Mouse (Mus musculus): ENCODE data around the gene Gm20517. TPM values are rescaled to one million over a fixed set of nuclear protein-coding genes. Genes with fewer than 3 reads are reported as not detected.
"Not testable (repeated sequence)": the region's sequence is repeated elsewhere in the genome, so short reads cannot be mapped to it uniquely, and the experiment has no call there.

Gene Gm20517
- polyA plus RNA-seq, 1 experiment from 2014 or later: 1.3 TPM

- peak overlapping the region; percentile 99 for H3K4me2 ChIP-seq (ENCODE audit: low read length)
- peak overlapping the region; percentile 69 for H3K27ac ChIP-seq (ENCODE audit: low read length)
- WGBS: 0% methylated on average over 6 of the region's 9 CpGs
- H3K36me3 ChIP-seq (ENCODE audit: control insufficient read depth, insufficient read depth, low read length): no peaks in the 10 kb centered on the region
- no peaks in the 10 kb centered on the region for H3K9me3 ChIP-seq (replicated peaks; ENCODE audit: control insufficient read depth, low read length, poor library complexity, severe bottlenecking)
- no peaks in the 10 kb centered on the region for H3K27me3 ChIP-seq (ENCODE audit: control insufficient read depth, insufficient read depth, low read depth, low read length)
- H3K4me1 ChIP-seq (ENCODE audit: control insufficient read depth, insufficient read depth, low read length): peaks cover 30% of the 10 kb centered on the region
- peak overlapping the region; percentile 68 for H3K9ac ChIP-seq (ENCODE audit: low read depth, low read length)
- peak overlapping the region; percentile 71 for H3K4me3 ChIP-seq (ENCODE audit: low read depth, low read length)
- ATAC-seq: no peak
Measured at GRCm38 (mm10) chr17:47594969-47595247, 16.5 kb upstream of the Gm20517 start.

- H3K4me3 ChIP-seq (ENCODE audit: low read depth, low read length): peak overlapping the region; percentile 71
Measured at GRCm38 (mm10) chr17:47595248-47596161, 15.9 kb upstream of the Gm20517 start.

GRCm38 (mm10) chr17:47596162-47596838, 15.1 kb upstream of the Gm20517 start:
- Histone ChIP-seq H3K4me2 (ENCODE audit: low read length) (peak overlapping the region; percentile 99), H3K4me1 (ENCODE audit: control insufficient read depth, insufficient read depth, low read length) (peaks cover 30% of the 10 kb centered on the region), H3K9ac (ENCODE audit: low read depth, low read length) (0 out of 2 replicates have a peak overlapping the region, but pooled peaks have one; percentile 16), H3K9me3 (replicated peaks; ENCODE audit: control insufficient read depth, low read length, poor library complexity, severe bottlenecking) (no peaks in the 10 kb centered on the region), H3K36me3 (ENCODE audit: control insufficient read depth, insufficient read depth, low read length) (peaks cover 6% of the 10 kb centered on the region), H3K27me3 (ENCODE audit: control insufficient read depth, insufficient read depth, low read depth, low read length) (no peaks in the 10 kb centered on the region), H3K4me3 (ENCODE audit: low read depth, low read length) (no peak overlapping the region), H3K27ac (ENCODE audit: low read length) (peak overlapping the region; percentile 68)
- WGBS: 19% methylated on average over 6 of the region's 6 CpGs
- ATAC-seq: no peak

More at GRCm38 (mm10) chr17:47595248-47596161, 15.9 kb upstream of the Gm20517 start:
- H3K9ac ChIP-seq (ENCODE audit: low read depth, low read length): peak overlapping the region; percentile 68
- 1% methylated on average over 20 of the region's 21 CpGs for WGBS
- peak overlapping the region; percentile 99 for H3K4me2 ChIP-seq (ENCODE audit: low read length)
- no peaks in the 10 kb centered on the region for H3K27me3 ChIP-seq (ENCODE audit: control insufficient read depth, insufficient read depth, low read depth, low read length)
- H3K9me3 ChIP-seq (replicated peaks; ENCODE audit: control insufficient read depth, low read length, poor library complexity, severe bottlenecking): no peaks in the 10 kb centered on the region
- no peaks in the 10 kb centered on the region for H3K36me3 ChIP-seq (ENCODE audit: control insufficient read depth, insufficient read depth, low read length)
- peak overlapping the region; percentile 69 for H3K27ac ChIP-seq (ENCODE audit: low read length)
- H3K4me1 ChIP-seq (ENCODE audit: control insufficient read depth, insufficient read depth, low read length): peaks cover 30% of the 10 kb centered on the region
- ATAC-seq: peak; percentile 25; the same call in 1 of the 2 replicates

GRCm38 (mm10) chr17:47596839-47597164, 14.6 kb upstream of the Gm20517 start:
- H3K27me3 ChIP-seq (ENCODE audit: control insufficient read depth, insufficient read depth, low read depth, low read length): no peaks in the 10 kb centered on the region
- peak overlapping the region; percentile 99 for H3K4me2 ChIP-seq (ENCODE audit: low read length)
- H3K4me1 ChIP-seq (ENCODE audit: control insufficient read depth, insufficient read depth, low read length): peaks cover 30% of the 10 kb centered on the region
- ATAC-seq: no peak
- H3K9ac ChIP-seq (ENCODE audit: low read depth, low read length): no peak overlapping the region
- peak overlapping the region; percentile 68; the same call in 1 of the 2 replicates for H3K27ac ChIP-seq (ENCODE audit: low read length)
- peaks cover 11% of the 10 kb centered on the region for H3K36me3 ChIP-seq (ENCODE audit: control insufficient read depth, insufficient read depth, low read length)
- no peak overlapping the region for H3K4me3 ChIP-seq (ENCODE audit: low read depth, low read length)
- WGBS: 43% methylated on average over 5 of the region's 5 CpGs
- no peaks in the 10 kb centered on the region for H3K9me3 ChIP-seq (replicated peaks; ENCODE audit: control insufficient read depth, low read length, poor library complexity, severe bottlenecking)

GRCm38 (mm10) chr17:47597261-47597660, 14.1 kb upstream of the Gm20517 start:
- Histone ChIP-seq H3K27me3 (ENCODE audit: control insufficient read depth, insufficient read depth, low read depth, low read length) (no peaks in the 10 kb centered on the region), H3K9me3 (replicated peaks; ENCODE audit: control insufficient read depth, low read length, poor library complexity, severe bottlenecking) (no peaks in the 10 kb centered on the region), H3K4me1 (ENCODE audit: control insufficient read depth, insufficient read depth, low read length) (peaks cover 30% of the 10 kb centered on the region), H3K27ac (ENCODE audit: low read length) (no peak overlapping the region), H3K4me3 (ENCODE audit: low read depth, low read length) (no peak overlapping the region), H3K9ac (ENCODE audit: low read depth, low read length) (no peak overlapping the region), H3K4me2 (ENCODE audit: low read length) (no peak overlapping the region), H3K36me3 (ENCODE audit: control insufficient read depth, insufficient read depth, low read length) (peaks cover 15% of the 10 kb centered on the region)
- 48% methylated on average over 13 of the region's 13 CpGs for WGBS
- ATAC-seq: no peak

GRCm38 (mm10) chr17:47597838-47598579, 13.4 kb upstream of the Gm20517 start:
- Histone ChIP-seq H3K9me3 (replicated peaks; ENCODE audit: control insufficient read depth, low read length, poor library complexity, severe bottlenecking) (no peaks in the 10 kb centered on the region), H3K4me1 (ENCODE audit: control insufficient read depth, insufficient read depth, low read length) (peaks cover 26% of the 10 kb centered on the region), H3K4me2 (ENCODE audit: low read length) (no peak overlapping the region), H3K27ac (ENCODE audit: low read length) (peak overlapping the region; percentile 28; the same call in 1 of the 2 replicates), H3K27me3 (ENCODE audit: control insufficient read depth, insufficient read depth, low read depth, low read length) (no peaks in the 10 kb centered on the region), H3K36me3 (ENCODE audit: control insufficient read depth, insufficient read depth, low read length) (peaks cover 20% of the 10 kb centered on the region), H3K9ac (ENCODE audit: low read depth, low read length) (no peak overlapping the region; the same call in 1 of the 2 replicates), H3K4me3 (ENCODE audit: low read depth, low read length) (no peak overlapping the region)
- WGBS: 21% methylated on average over 10 of the region's 10 CpGs
- no peak for ATAC-seq

GRCm38 (mm10) chr17:47598580-47599304, 12.6 kb upstream of the Gm20517 start:
- not testable (repeated sequence) for ATAC-seq; H3K4me3 ChIP-seq (ENCODE audit: low read depth, low read length); H3K9me3 ChIP-seq (replicated peaks; ENCODE audit: control insufficient read depth, low read length, poor library complexity, severe bottlenecking); H3K27me3 ChIP-seq (ENCODE audit: control insufficient read depth, insufficient read depth, low read depth, low read length); H3K9ac ChIP-seq (ENCODE audit: low read depth, low read length); H3K4me2 ChIP-seq (ENCODE audit: low read length)
- 85% methylated on average over 10 of the region's 10 CpGs for WGBS
- H3K4me1 ChIP-seq (ENCODE audit: control insufficient read depth, insufficient read depth, low read length): peaks cover 26% of the 10 kb centered on the region
- H3K27ac ChIP-seq (ENCODE audit: low read length): peak overlapping the region; percentile 28; the same call in 1 of the 2 replicates
- H3K36me3 ChIP-seq (ENCODE audit: control insufficient read depth, insufficient read depth, low read length): peaks cover 20% of the 10 kb centered on the region

GRCm38 (mm10) chr17:47599511-47600297, 11.7 kb upstream of the Gm20517 start:
- 85% methylated on average over 11 of the region's 11 CpGs for WGBS
- H3K4me2 ChIP-seq (ENCODE audit: low read length): no peak overlapping the region
- no peaks in the 10 kb centered on the region for H3K9me3 ChIP-seq (replicated peaks; ENCODE audit: control insufficient read depth, low read length, poor library complexity, severe bottlenecking)
- no peak overlapping the region for H3K4me3 ChIP-seq (ENCODE audit: low read depth, low read length)
- H3K27ac ChIP-seq (ENCODE audit: low read length): no peak overlapping the region
- peaks cover 18% of the 10 kb centered on the region for H3K4me1 ChIP-seq (ENCODE audit: control insufficient read depth, insufficient read depth, low read length)
- H3K27me3 ChIP-seq (ENCODE audit: control insufficient read depth, insufficient read depth, low read depth, low read length): no peaks in the 10 kb centered on the region
- peaks cover 21% of the 10 kb centered on the region for H3K36me3 ChIP-seq (ENCODE audit: control insufficient read depth, insufficient read depth, low read length)
- no peak overlapping the region for H3K9ac ChIP-seq (ENCODE audit: low read depth, low read length)
- ATAC-seq: no peak

All from midbrain, embryonic 16.5 days (tissue).